Mouse (Mus musculus) central nervous system, embryonic 11.5 days (tissue): ENCODE results near the gene Pou3f3. TPM values are rescaled to one million over a fixed set of nuclear protein-coding genes. Genes with fewer than 3 reads are reported as not detected.

Experiments used
- polyA plus RNA-seq: library from polyadenylated mRNA; depleted of rRNA; stranded (reverse); fragments of >200 nt; gene quantifications from 2 replicates; pipeline ENCODE4 v1.2.3, GENCODE M21; 2012; rRNA removed

Gene Pou3f3
- polyA plus RNA-seq = 35.5 and 77.1 TPM in 2 replicates

GRCm38 (mm10) chr1:42695578-42695915 is at the start of gene Pou3f3:
Pou3f3 (plus strand) TSS chr1:42695768.

Other genes starting within 250 kb of the Pou3f3 start
- gene Mrps9, start 155.5 kb downstream of the Pou3f3 start, polyA plus RNA-seq = 65.0 and 93.4 TPM in 2 replicates